Mouse (Mus musculus) testis, adult 2 months (tissue): ENCODE measurements around the gene Pik3ca.

Experiments used
- CTCF ChIP-seq: fragments of 200-500 bp; IDR thresholded peaks from 2 replicates; pipeline ENCODE4 v1.5.1; 2012; ENCODE audit warnings: low read depth, mild to moderate bottlenecking, inconsistent platforms, low read length, moderate library complexity; ENCODE audit not compliant: control insufficient read depth, insufficient read depth, insufficient replicate concordance
- POLR2A ChIP-seq: fragments of 200-500 bp; IDR thresholded peaks from 2 replicates; pipeline ENCODE4 v1.6.1; 2012; ENCODE audit warnings: low read depth, mild to moderate bottlenecking, inconsistent platforms, low read length, moderate library complexity; ENCODE audit not compliant: control insufficient read depth

- TF ChIP-seq CTCF: no peak
- TF ChIP-seq POLR2A: no peak
Measured at GRCm38 (mm10) chr3:32434016-32434415, 36.5 kb downstream of the Pik3ca start.
